Mouse (Mus musculus) right cerebral cortex, postnatal 4 days (tissue): ENCODE data around the gene Serbp1.
"Not testable (repeated sequence)": the region's sequence is repeated elsewhere in the genome, so short reads cannot be mapped to it uniquely, and the experiment has no call there.

Experiments used
- DNase-seq: peaks from one replicate; pipeline ENCODE4 v3.0.0-alpha.2; 2022

Gene Serbp1

GRCm38 (mm10) chr6:67237977-67238376, at the start of gene Serbp1:
Gene Serbp1, plus strand, starts transcription at chr6:67238176.
- no peak for DNase-seq

DNA sequence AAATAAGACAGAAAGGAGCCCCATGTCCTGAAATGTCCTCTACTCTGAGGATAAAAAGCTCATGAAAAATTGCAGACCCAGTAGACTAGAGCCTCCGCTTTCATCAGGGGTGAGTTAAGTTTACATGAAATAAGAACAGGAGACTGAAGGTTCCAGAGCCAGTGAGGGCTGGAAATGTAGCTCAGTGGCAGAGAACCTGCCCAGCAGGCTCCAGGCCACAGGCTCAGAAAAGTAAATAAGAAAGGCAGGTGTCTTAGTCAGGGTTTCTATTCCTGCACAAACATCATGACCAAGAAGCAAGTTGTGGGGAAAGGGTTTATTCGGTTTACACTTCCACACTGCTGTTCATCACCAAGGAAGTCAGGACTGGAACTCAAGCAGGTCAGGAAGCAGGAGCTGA, 44.4 kb upstream of the Serbp1 start:
- no peak for DNase-seq

GRCm38 (mm10) chr6:67194606-67195005, 43.4 kb upstream of the Serbp1 start:
- no peak for DNase-seq

DNA sequence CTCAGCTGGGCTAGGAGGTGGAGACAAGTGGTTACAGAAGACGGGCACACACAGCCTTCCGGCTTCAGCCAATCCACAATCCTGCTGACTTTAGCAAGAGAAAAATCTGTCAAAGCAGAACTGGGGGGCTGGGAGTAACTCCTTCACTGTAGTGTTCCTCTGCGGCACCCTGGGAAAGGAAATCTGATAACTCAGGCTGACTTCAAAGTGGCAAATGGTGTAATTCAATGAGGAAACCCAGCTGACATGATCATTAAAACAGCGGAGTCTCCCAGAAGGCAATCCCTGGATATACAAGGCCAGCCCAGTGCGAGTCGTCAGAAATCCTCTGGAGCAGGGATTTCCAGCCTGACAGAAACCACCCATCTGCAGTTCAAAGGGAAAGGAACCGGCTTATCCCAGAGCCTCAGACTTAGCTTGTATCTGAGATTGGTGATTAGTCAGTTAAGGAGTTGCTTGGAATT, 42.8 kb upstream of the Serbp1 start:
- DNase-seq, result no peak

DNA sequence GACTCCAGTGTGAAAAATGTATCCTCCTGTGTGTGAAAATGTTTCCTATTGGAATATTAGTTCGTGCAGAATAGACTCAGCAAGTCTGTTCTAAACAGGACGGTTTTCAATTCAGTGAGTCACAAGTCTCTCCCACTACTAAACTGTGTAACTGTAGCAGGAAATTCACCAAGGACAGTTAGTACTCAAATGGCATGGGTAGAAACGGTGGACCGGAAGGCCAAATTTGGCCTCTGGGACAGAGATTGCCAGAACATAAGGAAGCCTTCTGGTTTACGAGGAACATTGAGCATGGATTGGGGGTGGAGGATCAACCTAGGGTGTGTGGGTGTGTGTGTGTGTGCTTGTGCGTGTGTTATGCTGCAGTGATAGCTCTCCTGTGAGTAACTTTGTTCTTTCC, 41.2 kb upstream of the Serbp1 start:
- no peak for DNase-seq

DNA sequence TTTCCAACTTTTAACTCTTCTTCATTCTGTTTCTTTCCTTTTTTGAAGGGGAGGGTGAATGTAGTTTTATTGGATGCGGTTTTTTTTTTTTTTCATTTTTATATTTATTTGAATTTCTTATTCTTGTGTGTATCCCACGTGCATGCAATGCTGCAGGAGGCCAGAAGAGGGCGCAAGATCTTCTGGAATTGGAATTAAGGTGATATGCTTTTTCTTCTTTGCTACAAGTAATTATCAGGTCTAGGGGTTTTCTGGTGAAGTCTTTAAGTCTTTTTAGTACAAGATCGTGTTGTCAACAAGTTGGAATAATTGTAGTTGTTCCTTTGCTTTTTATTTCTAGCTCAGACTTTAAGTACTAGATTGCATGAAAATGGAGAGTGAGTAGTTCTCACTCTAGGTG, 39.9 kb upstream of the Serbp1 start:
- peak; percentile 51 for DNase-seq

DNA sequence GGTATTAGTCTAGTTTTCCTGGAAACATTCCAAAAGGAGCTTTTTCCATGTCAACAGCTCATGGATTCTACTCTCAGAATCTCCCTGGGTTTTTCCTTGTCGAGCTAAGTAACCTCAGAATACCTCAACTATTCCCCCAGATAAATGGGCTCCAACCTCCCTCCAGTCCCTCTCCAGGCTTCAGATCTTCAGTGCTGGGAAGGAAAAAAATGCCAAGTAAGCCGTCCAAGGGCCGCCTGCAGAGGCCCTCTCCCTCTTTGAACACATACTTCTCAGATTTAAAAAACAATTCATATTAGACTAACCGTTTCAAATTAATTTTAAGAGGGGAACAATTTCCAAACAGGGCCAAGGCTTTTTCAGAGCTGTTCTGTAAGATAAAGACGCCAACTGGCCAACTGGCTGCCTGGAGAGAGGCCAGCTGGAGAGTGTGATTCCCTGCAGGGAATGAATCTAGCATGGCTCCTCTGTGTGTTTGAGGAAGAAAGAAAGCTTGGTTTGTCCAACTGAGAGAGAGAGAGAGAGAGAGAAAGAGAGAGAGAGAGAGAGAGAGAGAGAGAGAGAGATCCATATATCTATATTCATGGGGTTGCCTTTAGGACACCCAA, 37.2 kb upstream of the Serbp1 start:
- DNase-seq, result peak; percentile 59

DNA sequence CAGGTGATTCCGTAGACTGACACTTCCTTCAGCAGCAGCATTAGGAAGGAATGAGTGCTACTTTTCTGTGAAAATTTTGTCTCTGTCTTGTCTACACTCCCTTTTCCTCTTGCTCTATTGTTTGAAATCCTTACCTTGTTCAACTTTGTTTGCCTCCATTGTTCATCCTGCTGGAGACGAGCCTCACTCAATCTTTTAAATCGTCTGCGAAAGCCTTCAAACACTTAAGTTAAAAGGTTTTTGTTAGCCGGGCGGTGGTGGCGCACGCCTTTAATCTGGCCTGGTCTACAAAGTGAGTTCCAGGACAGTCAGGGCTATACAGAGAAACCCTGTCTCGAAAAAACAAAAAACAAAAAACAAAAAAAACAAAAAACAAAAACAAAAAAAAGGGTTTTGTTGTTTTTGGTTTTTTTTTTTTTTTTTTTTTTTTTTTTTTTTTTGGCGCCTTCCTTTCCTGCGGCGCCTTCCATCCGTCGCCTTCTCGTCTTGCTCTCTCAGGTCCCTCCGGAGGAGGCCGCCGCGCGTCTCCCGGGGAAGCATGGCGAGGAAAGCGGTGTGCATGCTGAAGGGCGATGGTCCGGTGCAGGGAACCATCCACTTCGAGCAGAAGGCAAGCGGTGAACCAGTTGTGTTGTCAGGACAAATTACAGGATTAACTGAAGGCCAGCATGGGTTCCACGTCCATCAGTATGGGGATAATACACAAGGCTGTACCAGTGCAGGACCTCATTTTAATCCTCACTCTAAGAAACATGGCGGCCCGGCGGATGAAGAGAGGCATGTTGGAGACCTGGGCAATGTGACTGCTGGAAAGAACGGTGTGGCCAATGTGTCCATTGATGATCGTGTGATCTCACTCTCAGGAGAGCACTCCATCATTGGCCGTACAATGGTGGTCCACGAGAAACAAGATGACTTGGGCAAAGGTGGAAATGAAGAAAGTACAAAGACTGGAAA, 32.6 kb upstream of the Serbp1 start:
- no peak for DNase-seq

GRCm38 (mm10) chr6:67212362-67212761, 25.6 kb upstream of the Serbp1 start:
- DNase-seq, result no peak

DNA sequence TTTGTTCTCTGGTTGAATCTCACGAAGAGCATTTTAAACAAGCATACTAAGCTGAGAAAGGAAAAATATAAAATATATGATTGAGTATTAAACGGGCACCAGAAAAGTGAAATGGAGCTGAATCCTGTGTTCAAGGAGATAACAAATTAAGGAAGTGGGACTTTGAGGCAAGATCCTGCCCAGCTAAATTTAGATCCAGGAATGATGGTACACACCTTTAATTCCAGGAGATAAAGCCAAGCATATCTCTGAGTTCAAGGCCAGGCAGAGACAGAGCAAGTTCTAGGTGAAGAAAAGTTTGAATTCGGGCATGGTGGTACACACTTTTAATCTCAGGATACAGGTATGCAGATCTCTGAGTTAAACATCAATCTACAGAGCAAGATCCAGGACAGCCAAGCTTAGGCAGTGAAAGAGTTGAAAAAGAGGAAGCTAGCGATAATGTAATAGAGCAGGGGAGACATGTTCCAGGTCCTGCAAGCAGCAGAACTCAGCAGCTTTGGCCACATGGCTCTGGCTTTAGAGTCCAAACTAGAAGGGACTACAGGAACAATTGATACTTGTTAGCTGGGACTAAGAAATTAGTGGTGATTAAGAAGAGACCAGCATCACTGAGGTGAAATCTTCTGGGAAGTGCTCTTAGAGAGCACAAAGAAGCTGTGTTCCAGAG, 24.4 kb upstream of the Serbp1 start:
- no peak for DNase-seq

GRCm38 (mm10) chr6:67217402-67217801, 20.6 kb upstream of the Serbp1 start:
- DNase-seq, result no peak

DNA sequence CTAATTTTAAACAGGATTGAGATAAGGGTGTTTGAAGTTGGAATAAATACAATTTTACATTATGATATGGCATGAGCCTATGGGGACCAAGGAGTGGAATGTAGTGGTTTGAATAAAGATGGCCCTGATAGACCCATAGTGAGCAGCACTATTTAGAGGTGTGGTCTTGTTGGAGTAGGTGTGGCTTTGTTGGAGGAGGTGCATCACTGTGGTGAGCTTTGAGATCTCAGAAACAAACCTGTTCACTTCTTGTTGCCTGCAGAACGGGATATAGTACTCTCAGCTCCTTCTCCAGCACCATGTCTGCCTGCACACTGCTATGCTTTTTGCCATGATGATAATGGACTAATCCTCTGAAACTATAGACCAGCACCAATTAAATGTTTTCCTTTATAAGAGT, 20.1 kb upstream of the Serbp1 start:
- DNase-seq, result no peak

DNA sequence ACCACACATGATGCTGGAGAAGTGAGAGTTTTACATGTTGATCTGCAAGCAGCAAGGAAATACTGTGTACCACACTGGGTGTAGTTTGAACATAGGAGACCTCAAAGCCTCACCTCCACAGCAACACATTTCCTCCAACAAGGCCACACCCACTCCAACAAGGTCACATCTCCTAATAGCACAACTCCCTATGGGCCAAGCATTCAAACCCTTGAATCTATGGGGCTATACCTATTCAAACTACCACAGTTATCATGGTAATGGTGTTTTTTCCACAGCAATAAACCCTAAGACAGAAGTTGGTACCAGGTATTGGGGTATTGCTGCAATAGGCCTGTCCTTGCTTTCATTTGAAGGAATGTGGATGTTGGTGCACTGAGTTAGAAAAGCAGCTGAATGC, 19.4 kb upstream of the Serbp1 start:
- no peak for DNase-seq

DNA sequence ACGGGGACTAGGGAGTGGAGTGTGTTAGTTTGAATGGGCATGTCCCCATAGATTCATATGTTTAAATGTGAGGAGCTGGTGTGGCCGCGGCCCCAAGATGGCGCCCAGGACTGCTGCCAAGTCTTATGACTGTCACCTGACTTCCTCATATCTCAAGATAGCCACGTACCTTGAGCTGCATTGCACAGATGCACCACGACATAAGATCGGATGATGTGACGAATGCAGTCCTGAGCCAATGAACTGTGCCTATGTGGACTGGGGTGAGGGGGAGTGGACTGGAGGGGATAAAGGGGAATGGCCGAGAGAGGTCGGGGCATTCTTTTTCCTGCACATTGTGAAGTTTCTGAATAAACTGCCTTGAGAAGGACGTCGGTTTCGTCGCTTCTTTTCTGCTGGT, 18.0 kb upstream of the Serbp1 start:
- DNase-seq, result not testable (repeated sequence)

GRCm38 (mm10) chr6:67220731-67221130, 17.2 kb upstream of the Serbp1 start:
- no peak for DNase-seq

DNA sequence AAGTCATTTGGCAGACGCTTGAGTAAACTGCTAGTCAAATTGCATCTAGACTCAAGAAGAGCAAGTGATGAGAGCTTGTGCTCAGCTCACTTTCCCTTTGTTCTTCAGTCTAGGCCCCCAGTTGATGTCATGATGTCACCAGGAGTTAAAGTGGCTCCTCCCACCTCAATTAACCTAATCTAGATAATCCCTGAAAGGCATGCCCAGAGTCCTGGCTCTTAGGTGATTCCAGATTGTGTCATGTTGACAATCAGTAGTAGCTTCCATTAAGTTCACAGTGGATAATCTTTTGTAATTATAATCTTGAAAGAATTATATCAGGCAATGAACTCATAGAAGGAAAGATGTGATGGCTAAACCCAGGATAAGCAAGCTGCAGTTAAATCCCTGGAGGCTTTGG, 14.9 kb upstream of the Serbp1 start:
- no peak for DNase-seq

- no peak for DNase-seq
Measured at GRCm38 (mm10) chr6:67223499-67223898, 14.5 kb upstream of the Serbp1 start.

GRCm38 (mm10) chr6:67226286-67226685, 11.7 kb upstream of the Serbp1 start:
- DNase-seq, result no peak

GRCm38 (mm10) chr6:67228459-67229107, 9.4 kb upstream of the Serbp1 start:
- peak; percentile 10 for DNase-seq

- no peak for DNase-seq
Measured at GRCm38 (mm10) chr6:67229521-67229920, 8.5 kb upstream of the Serbp1 start.

DNA sequence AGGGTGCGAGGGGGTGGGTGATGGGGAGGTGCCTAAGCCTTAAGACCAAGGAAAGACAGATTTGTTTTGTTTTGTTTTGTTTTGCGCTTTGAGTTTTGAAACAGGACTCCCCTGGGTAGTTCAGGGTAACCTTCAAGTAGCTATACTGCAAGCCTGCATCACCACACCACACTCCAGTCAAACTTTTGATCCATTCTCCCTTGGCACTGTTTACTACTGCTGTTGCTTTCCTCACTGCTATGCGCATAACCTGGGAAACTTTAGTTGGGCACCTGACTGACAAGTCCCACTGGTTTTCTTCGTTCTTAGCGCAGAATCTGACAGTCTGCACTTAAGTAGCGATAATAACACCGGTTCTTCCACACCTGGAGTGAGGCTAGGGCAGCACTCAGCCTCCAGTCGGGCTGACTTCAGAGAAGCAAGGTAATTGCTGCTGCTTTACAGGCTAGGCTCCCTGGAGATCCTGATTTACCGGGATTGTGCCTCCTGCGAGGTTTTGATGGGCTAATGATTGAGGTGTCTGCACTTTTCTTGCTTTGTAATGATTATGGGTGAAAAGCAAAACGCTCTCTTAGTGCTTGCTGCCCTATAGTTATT, 8.0 kb upstream of the Serbp1 start:
- no peak for DNase-seq

DNA sequence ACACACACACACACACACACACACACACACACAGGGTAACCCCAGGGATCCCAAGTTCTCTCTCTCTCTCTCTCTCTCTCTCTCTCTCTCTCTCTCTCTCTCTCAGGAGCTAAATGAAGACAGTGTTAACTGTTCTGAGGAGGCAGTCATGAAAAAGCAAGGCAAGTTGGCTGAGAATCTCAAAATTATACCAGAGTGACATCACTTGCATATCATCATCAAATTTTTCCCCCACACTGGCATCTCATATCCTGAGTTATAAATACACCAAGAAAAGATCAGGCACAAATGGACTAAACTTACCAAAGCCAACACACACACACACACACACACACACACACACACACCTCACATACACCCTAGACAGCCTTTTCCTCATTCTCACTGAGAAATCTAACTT, 7.0 kb upstream of the Serbp1 start:
- DNase-seq, result no peak

DNA sequence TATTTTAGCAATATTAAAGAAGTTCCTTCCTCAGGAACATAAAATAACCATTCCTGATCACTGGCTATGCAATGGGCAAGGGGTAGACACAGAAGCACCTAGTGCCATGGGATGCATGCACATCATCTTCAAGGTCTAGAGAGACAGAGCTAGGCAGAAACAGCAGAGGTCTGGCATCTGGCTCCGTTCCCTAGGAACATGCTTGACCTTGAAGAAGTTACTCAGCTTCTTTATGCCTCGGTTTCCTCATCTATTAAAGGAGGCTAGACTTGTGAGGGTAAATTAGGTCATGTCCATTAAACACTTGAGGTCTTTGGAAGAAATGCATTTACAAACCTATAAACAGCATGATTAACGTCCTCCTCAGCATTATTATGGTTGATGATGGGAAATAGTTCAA, 2.3 kb upstream of the Serbp1 start:
- DNase-seq, result no peak
